ENCODE assay signal across 8 mouse cellular contexts in the genomic region with DNA sequence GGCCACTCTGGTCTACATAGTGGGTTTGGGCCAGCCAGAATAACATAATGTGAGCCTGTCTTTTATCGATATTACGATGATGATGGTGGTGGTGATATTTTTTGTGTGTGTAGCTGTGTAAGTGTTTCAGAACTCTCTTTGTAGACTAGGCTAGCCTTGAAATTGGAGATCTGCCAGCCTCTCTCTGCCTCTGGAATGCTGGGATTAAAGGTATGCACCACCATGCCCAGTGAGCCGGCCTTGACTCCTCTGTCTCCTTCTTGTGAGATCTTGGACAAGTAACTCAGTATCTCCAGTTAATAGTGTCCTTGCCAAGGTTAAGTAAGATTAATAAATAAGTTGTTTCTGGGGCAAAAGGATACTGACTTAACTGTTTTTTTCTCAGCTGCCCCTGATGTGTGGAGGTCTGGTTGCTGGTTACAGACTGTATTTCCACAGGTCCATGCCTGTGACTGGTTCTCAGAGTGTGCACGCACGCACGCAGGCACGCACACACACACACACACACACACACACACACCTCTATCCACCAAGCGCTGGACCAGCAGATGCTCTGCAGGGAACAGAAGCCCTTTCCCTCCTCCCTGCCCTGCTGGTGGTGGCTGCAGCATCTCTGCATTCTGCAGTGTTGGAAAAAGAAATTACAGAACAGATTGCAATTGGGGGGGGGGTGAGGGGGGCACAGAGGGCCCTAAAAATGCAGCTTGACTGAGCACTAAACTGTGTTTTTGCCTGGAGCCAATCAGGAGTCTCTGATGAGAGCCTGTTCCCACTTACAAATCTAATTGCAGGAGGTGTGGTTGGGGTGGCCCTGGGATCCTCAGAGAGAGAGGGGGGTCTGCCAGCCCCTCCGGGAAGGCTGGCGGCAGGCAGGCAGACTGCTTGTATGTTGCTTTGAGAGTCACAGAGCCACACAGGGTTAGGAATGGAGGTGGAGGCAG. TPM values are rescaled to one million over a fixed set of nuclear protein-coding genes. Genes with fewer than 3 reads are reported as not detected.
DNase-seq lines count a peak whose midpoint lies in the region; ATAC-seq lines count a peak whose summit lies in the region.
"Had no signal": no experiment of that assay in that cellular context is flagged by ENCODE, and none has a peak within 500 bp of the region (broad histone marks: within the 10 kb centered on the region; RNA-seq: fewer than 3 reads in every experiment).

No protein-coding gene starts in this region.

- WGBS in embryonic facial prominence, embryonic 11.5 days: 53% methylated on average over 10 of the region's 10 CpGs
- 33% methylated on average over 10 of the region's 10 CpGs for WGBS in forebrain, embryonic 15.5 days

- H3K36me3 ChIP-seq in embryonic facial prominence, embryonic 11.5 days (replicated peaks; ENCODE audit: control insufficient read depth, insufficient read depth, low read depth, low read length): no peaks in the 10 kb centered on the region
- no peaks in the 10 kb centered on the region for H3K36me3 ChIP-seq in forebrain, embryonic 15.5 days

- no peak overlapping the region for H3K4me2 ChIP-seq in embryonic facial prominence, embryonic 11.5 days (ENCODE audit: low read depth, low read length)
- no peak overlapping the region for H3K4me2 ChIP-seq in forebrain, embryonic 15.5 days (replicated peaks)

- H3K27me3 ChIP-seq in embryonic facial prominence, embryonic 11.5 days (ENCODE audit: control insufficient read depth, insufficient read depth, low read length): no peaks in the 10 kb centered on the region
- H3K27me3 ChIP-seq in forebrain, embryonic 15.5 days: no peaks in the 10 kb centered on the region

- 0 out of 2 replicates have a peak overlapping the region, but pooled peaks have one; percentile 16 for H3K27ac ChIP-seq in embryonic facial prominence, embryonic 11.5 days (replicated peaks; ENCODE audit: low read depth, low read length)
- H3K27ac ChIP-seq in forebrain, embryonic 15.5 days (replicated peaks): peak overlapping the region; percentile 85

- no peak for ATAC-seq in embryonic facial prominence, embryonic 11.5 days (replicated peaks; ENCODE audit: insufficient number of reproducible peaks, low FRiP score, low TSS enrichment, low read depth)
- peak; percentile 23 for ATAC-seq in forebrain, embryonic 15.5 days (replicated peaks)
- ATAC-seq in megakaryocyte-erythroid progenitor cell, adult 5-6 weeks (replicated peaks; ENCODE audit: low FRiP score, low TSS enrichment, poor library complexity, severe bottlenecking): no peak

- no peaks in the 10 kb centered on the region for H3K9me3 ChIP-seq in embryonic facial prominence, embryonic 11.5 days (replicated peaks; ENCODE audit: control insufficient read depth, low read length)
- H3K9me3 ChIP-seq in forebrain, embryonic 15.5 days: no peaks in the 10 kb centered on the region

- H3K9ac ChIP-seq in embryonic facial prominence, embryonic 11.5 days (replicated peaks; ENCODE audit: low read length): no peak overlapping the region
- no peak overlapping the region for H3K9ac ChIP-seq in forebrain, embryonic 15.5 days (replicated peaks)

- no peak overlapping the region for H3K4me3 ChIP-seq in embryonic facial prominence, embryonic 11.5 days (ENCODE audit: low read depth, low read length)
- H3K4me3 ChIP-seq in forebrain, embryonic 15.5 days: no peak overlapping the region

- intact Hi-C loops in left cerebral cortex, postnatal 10 days (cut with DNase I): no loop called here

- DNase-seq in left cerebral cortex, postnatal 10 days (ENCODE audit: extremely low spot score in 1 of 2, low spot score in 2 of 2): peak; percentile 5 to 31
- DNase-seq in left cerebral cortex, adult 11 months (ENCODE audit: low spot score): no peak
- no peak for DNase-seq in embryonic facial prominence, embryonic 11.5 days (ENCODE audit: low spot score)
- peak; percentile 68 to 74 for DNase-seq in kidney, postnatal 25 days
- no peak for DNase-seq in embryo, embryonic 10 days (ENCODE audit: low spot score)
- DNase-seq: cerebellum, adult 11 months had no signal

- peaks cover 44% of the 10 kb centered on the region for H3K4me1 ChIP-seq in embryonic facial prominence, embryonic 11.5 days (ENCODE audit: control insufficient read depth, insufficient read depth, low read length)
- H3K4me1 ChIP-seq in forebrain, embryonic 15.5 days: peaks cover 82% of the 10 kb centered on the region

RNA-seq across cellular contexts. Expression of a gene that starts 24.5 kb away (rescaled TPM):
- 100 to 1,000 TPM; 101 to 108 TPM for total RNA-seq in left cerebral cortex, postnatal 10 days (2021)
- polyA plus RNA-seq in embryonic facial prominence, embryonic 11.5 days (2014; fragmentation: Nextera tagmentation; extraction: Ambion mirVana): 17.8 and 18.6 TPM in 2 replicates
- 28.0 and 29.4 TPM in 2 replicates for polyA plus RNA-seq in forebrain, embryonic 15.5 days (2015; fragmentation: Nextera tagmentation; extraction: Ambion mirVana)
- 20.8 and 22.3 TPM in 2 replicates for total RNA-seq in megakaryocyte-erythroid progenitor cell, adult 5-6 weeks (2014; fragmentation: Nextera tagmentation)
- 9.9 and 18.2 TPM in 2 replicates for total RNA-seq in megakaryocyte-erythroid progenitor cell, adult 5-6 weeks (2017)

RNA-seq across cellular contexts. Expression of a gene that starts 47.0 kb away (rescaled TPM):
- total RNA-seq in left cerebral cortex, postnatal 10 days (2021): 100 to 1,000 TPM; 103 to 104 TPM
- 122 and 130 TPM in 2 replicates for polyA plus RNA-seq in embryonic facial prominence, embryonic 11.5 days (2014; fragmentation: Nextera tagmentation; extraction: Ambion mirVana)
- polyA plus RNA-seq in forebrain, embryonic 15.5 days (2015; fragmentation: Nextera tagmentation; extraction: Ambion mirVana): 238 and 241 TPM in 2 replicates
- 14.2 and 17.8 TPM in 2 replicates for total RNA-seq in megakaryocyte-erythroid progenitor cell, adult 5-6 weeks (2014; fragmentation: Nextera tagmentation)
- 22.6 and 31.7 TPM in 2 replicates for total RNA-seq in megakaryocyte-erythroid progenitor cell, adult 5-6 weeks (2017)

RNA-seq across cellular contexts. Expression of a gene that starts 47.2 kb away (rescaled TPM):
- total RNA-seq in left cerebral cortex, postnatal 10 days (2021): 1 to 10 TPM; 7.8 to 8.1 TPM
- 13.6 and 14.7 TPM in 2 replicates for polyA plus RNA-seq in embryonic facial prominence, embryonic 11.5 days (2014; fragmentation: Nextera tagmentation; extraction: Ambion mirVana)
- polyA plus RNA-seq in forebrain, embryonic 15.5 days (2015; fragmentation: Nextera tagmentation; extraction: Ambion mirVana): 12.6 and 13.7 TPM in 2 replicates
- total RNA-seq in megakaryocyte-erythroid progenitor cell, adult 5-6 weeks (2014; fragmentation: Nextera tagmentation): 10.6 and 20.1 TPM in 2 replicates
- total RNA-seq in megakaryocyte-erythroid progenitor cell, adult 5-6 weeks (2017): 9.8 and 21.1 TPM in 2 replicates

Comparison
In these comparisons a context has a peak if more than half of its experiments do, and no peak if none do; other contexts are left out.
1. DNase-seq: peak in left cerebral cortex, postnatal 10 days (2 of 2) and kidney, postnatal 25 days (2 of 2); none in left cerebral cortex, adult 11 months (single experiment), embryonic facial prominence, embryonic 11.5 days (single experiment) and embryo, embryonic 10 days (single experiment).
2. RNA of a gene that starts 24.5 kb away (total RNA-seq): 101 to 108 TPM in left cerebral cortex, postnatal 10 days; 9.9 to 22.3 TPM in megakaryocyte-erythroid progenitor cell, adult 5-6 weeks; every median in the first group is over 4 times any median in the second.